Mouse (Mus musculus) hindbrain, embryonic 14.5 days (tissue): ENCODE results near the gene Hsfy2. TPM values are rescaled to one million over a fixed set of nuclear protein-coding genes. Genes with fewer than 3 reads are reported as not detected.

Source experiments
- ATAC-seq: fragments of 200-750 bp; cut with Nextera tagmentation; 2 replicates; pipeline ENCODE4 v1.8.0; 2017; ENCODE audit warnings: moderate number of reproducible peaks, mild to moderate bottlenecking, moderate TSS enrichment, moderate library complexity; ENCODE audit not compliant: low FRiP score
- DNase-seq: peaks from one replicate; pipeline ENCODE4 v3.0.0-alpha.2; 2015; ENCODE audit warnings: low spot score
- H3K27ac ChIP-seq: fragments of 300-500 bp; sonication (generic); 2 replicates; pipeline ENCODE4 v1.5.1; 2014; ENCODE audit warnings: mild to moderate bottlenecking, moderate library complexity
- H3K27me3 ChIP-seq: fragments of 300-500 bp; sonication (generic); 2 replicates; pipeline ENCODE4 v1.6.1; 2014; ENCODE audit warnings: mild to moderate bottlenecking, low read length, mixed read lengths; ENCODE audit not compliant: control insufficient read depth, insufficient read depth
- H3K36me3 ChIP-seq: fragments of 300-500 bp; sonication (generic); replicated peaks from 2 replicates; pipeline ENCODE4 v1.6.1; 2014; ENCODE audit not compliant: control insufficient read depth, insufficient read depth
- H3K4me1 ChIP-seq: fragments of 300-500 bp; sonication (generic); replicated peaks from 2 replicates; pipeline ENCODE4 v1.6.1; 2014; ENCODE audit warnings: antibody characterized with exemption, low read length, mixed read lengths; ENCODE audit not compliant: control insufficient read depth, insufficient read depth
- H3K4me2 ChIP-seq: fragments of 300-500 bp; sonication (generic); replicated peaks from 2 replicates; pipeline ENCODE4 v1.6.1; 2014; ENCODE audit warnings: mild to moderate bottlenecking, moderate library complexity
- H3K4me3 ChIP-seq: fragments of 300-500 bp; sonication (generic); replicated peaks from 2 replicates; pipeline ENCODE4 v1.5.1; 2014; ENCODE audit warnings: mild to moderate bottlenecking, low read length
- H3K9ac ChIP-seq: fragments of 300-500 bp; sonication (generic); 2 replicates; pipeline ENCODE4 v1.6.1; 2014
- H3K9me3 ChIP-seq: fragments of 300-500 bp; sonication (generic); 2 replicates; pipeline ENCODE4 v1.6.1; 2016; ENCODE audit warnings: low read length; ENCODE audit not compliant: control insufficient read depth
- WGBS: fragments of 180-500 bp; shearing (Covaris S2); extraction: QIAGEN DNeasy Blood & Tissue Kit; methylation state at CpG from one replicate; pipeline ENCODE4 v1.1.7; 2014; 5-methylcytosine and 5-hydroxymethylcytosine counted together
- polyA plus RNA-seq: library from polyadenylated mRNA; unstranded; fragments of >200 nt; fragmentation: Nextera tagmentation; extraction: Ambion mirVana; gene quantifications from 2 replicates; pipeline ENCODE4 v1.2.1, GENCODE M21; 2014

Gene Hsfy2
- not detected in 2 replicates for polyA plus RNA-seq

GRCm38 (mm10) chr1:56637335-56637734, at the start of gene Hsfy2:
TSS of gene Hsfy2 (minus strand) at chr1:56637435.
- ATAC-seq (no peak), DNase-seq (no peak)
- H3K27me3 ChIP-seq = no peaks in the 10 kb centered on the region
- H3K4me3 ChIP-seq = no peak within 1 kb of the TSS
- WGBS = 94% methylated on average over 2 of the region's 2 CpGs
- H3K9ac ChIP-seq = no peak within 1 kb of the TSS
- H3K27ac ChIP-seq = no peak within 1 kb of the TSS
- no peaks in the 10 kb centered on the region for H3K4me1 ChIP-seq
- H3K36me3 ChIP-seq = no peaks in the 10 kb centered on the region
- no peak within 1 kb of the TSS for H3K4me2 ChIP-seq
- no peaks in the 10 kb centered on the region for H3K9me3 ChIP-seq

DNA sequence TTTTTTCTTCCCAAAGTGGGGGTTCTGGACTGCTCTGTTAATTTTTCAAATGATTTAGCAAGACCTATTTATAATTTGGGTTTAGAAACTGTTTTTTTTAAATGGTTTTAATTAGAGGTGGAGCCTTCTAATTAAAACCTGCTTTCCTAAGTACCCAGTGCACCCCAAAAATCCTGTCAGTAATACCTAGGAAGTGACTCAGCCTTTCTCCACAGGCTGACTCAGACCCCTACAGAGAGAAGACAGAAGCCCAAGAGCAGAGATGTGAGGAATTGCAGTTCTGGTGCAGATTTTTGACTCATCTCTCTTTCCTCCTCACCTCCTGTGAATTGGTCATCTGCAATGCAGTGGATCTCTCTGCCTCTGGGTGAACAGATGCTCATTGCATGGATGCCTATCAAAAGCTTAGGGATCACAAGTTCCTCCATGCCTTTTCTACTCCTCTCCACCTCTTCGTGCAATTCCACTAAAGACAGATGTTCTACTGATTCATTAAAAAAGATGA, 47.9 kb upstream of the Hsfy2 start:
- 83% methylated on average over 1 of the region's 1 CpGs for WGBS

GRCm38 (mm10) chr1:56684512-56684911, 47.3 kb upstream of the Hsfy2 start:
- ATAC-seq (no peak), DNase-seq (no peak)
- no peak overlapping the region for H3K4me2 ChIP-seq
- H3K36me3 ChIP-seq = no peaks in the 10 kb centered on the region
- no peak overlapping the region for H3K4me3 ChIP-seq
- H3K27me3 ChIP-seq = no peaks in the 10 kb centered on the region
- H3K4me1 ChIP-seq = no peaks in the 10 kb centered on the region
- no peak overlapping the region for H3K27ac ChIP-seq
- H3K9me3 ChIP-seq = no peaks in the 10 kb centered on the region
- no peak overlapping the region for H3K9ac ChIP-seq

More for the DNA sequence above, 47.9 kb upstream of the Hsfy2 start:
- Histone ChIP-seq H3K27me3 (no peaks in the 10 kb centered on the region), H3K9ac (no peak overlapping the region), H3K36me3 (no peaks in the 10 kb centered on the region), H3K4me1 (no peaks in the 10 kb centered on the region), H3K27ac (no peak overlapping the region), H3K4me2 (no peak overlapping the region), H3K9me3 (no peaks in the 10 kb centered on the region), H3K4me3 (no peak overlapping the region)
- DNase-seq (no peak), ATAC-seq (no peak)

DNA sequence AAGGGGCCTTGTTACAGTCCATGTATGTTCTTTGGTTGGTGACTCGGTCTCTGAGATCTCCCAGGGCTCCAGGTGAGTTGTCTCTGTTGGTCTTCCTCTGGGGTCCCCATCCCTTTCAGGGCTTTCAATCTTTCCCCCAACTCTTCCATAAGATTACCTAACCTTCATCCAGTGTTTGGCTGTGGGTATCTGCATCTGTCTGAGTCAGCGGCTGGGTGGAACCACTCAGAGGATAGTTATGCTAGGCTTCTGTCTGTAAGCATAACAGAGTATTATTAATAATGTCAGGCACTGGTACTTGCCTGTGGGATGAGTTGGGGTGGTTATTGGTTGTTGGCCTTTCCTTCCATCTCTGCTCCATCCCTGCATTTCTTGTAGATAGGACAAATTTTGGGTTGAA, 44.0 kb upstream of the Hsfy2 start:
- Histone ChIP-seq H3K4me1 (no peaks in the 10 kb centered on the region), H3K4me2 (no peak overlapping the region), H3K36me3 (no peaks in the 10 kb centered on the region), H3K27me3 (no peaks in the 10 kb centered on the region), H3K9ac (no peak overlapping the region), H3K9me3 (no peaks in the 10 kb centered on the region), H3K4me3 (no peak overlapping the region), H3K27ac (no peak overlapping the region)
- ATAC-seq (no peak), DNase-seq (no peak)
- WGBS = 93% methylated on average over 2 of the region's 2 CpGs

DNA sequence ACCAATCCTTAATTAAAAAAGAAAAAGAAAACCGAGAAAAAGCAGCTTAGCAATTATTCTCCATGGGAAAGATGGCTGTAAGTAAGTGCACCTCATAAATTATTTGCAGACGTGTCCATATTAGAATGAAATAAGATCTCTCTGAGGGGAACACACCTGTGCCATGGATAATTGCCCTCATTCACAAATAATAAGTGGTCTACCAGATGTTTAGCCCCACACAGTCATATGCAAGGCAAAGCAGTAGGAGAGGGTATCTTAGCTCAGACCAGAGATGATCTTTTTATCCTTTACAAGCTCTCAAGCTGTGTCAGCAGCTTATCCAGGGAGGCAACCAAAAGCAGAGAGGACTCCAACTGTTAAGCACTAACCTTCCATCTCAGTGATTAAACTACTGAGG, 38.0 kb upstream of the Hsfy2 start:
- H3K27ac ChIP-seq = no peak overlapping the region
- ATAC-seq = no peak
- H3K4me3 ChIP-seq = no peak overlapping the region
- WGBS = 47% methylated on average over 2 of the region's 2 CpGs
- no peaks in the 10 kb centered on the region for H3K27me3 ChIP-seq
- no peaks in the 10 kb centered on the region for H3K36me3 ChIP-seq
- H3K9me3 ChIP-seq = no peaks in the 10 kb centered on the region
- H3K4me1 ChIP-seq = 0 out of 2 replicates have a peak, but pooled peaks cover 4% of the 10 kb centered on the region
- H3K4me2 ChIP-seq = no peak overlapping the region
- DNase-seq = no peak
- H3K9ac ChIP-seq = no peak overlapping the region

- ATAC-seq (no peak), DNase-seq (no peak)
- Histone ChIP-seq H3K4me3 (no peak overlapping the region), H3K36me3 (no peaks in the 10 kb centered on the region), H3K9ac (no peak overlapping the region), H3K27me3 (no peaks in the 10 kb centered on the region), H3K9me3 (no peaks in the 10 kb centered on the region), H3K4me2 (no peak overlapping the region), H3K4me1 (0 out of 2 replicates have a peak, but pooled peaks cover 4% of the 10 kb centered on the region), H3K27ac (no peak overlapping the region)
- WGBS = 91% methylated on average over 3 of the region's 3 CpGs
Observed at GRCm38 (mm10) chr1:56674601-56675000, 37.4 kb upstream of the Hsfy2 start.

DNA sequence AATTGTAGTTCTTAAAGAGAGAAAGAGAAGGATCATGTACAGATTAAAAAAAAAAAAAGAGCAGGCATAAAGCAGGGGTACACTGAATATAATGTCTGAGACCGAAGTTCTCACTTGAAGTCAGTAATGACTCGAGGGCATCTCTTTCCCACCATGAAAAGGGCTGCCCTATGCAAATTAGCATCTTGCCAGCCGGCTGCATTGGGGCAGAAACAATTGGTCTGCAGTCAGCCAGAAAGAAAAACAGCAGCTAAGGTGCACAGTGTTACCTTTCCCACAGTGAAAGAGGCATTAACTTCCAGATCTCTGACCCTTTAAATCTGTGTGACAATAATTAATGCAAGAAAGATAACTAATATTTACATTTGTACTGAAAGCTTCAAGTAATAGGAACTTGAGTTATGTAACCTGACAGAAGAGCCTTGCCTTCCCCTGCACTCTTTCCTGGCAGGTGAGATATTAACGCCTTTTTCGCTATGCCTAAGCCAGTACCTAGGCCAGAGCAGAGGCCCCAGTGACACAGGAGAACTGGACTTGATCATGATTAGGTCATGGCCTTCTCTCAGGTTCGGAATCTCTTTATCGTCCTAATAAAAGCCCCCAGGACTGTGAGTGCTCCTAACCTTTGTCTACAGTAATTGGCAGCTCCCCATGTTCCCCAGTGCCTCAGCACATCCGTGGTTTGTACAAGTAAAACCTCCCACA, 34.2 kb upstream of the Hsfy2 start:
- no peak overlapping the region for H3K9ac ChIP-seq
- H3K4me3 ChIP-seq = no peak overlapping the region
- DNase-seq (peak; percentile 28), ATAC-seq (no peak; the same call in 1 of the 2 replicates)
- H3K4me1 ChIP-seq = 0 out of 2 replicates have a peak, but pooled peaks cover 4% of the 10 kb centered on the region
- no peaks in the 10 kb centered on the region for H3K9me3 ChIP-seq
- H3K27me3 ChIP-seq = no peaks in the 10 kb centered on the region
- H3K4me2 ChIP-seq = no peak overlapping the region
- H3K27ac ChIP-seq = no peak overlapping the region
- H3K36me3 ChIP-seq = no peaks in the 10 kb centered on the region
- 43% methylated on average over 8 of the region's 8 CpGs for WGBS

GRCm38 (mm10) chr1:56670509-56670908, 33.3 kb upstream of the Hsfy2 start:
- H3K4me2 ChIP-seq = no peak overlapping the region
- 64% methylated on average over 5 of the region's 5 CpGs for WGBS
- no peak overlapping the region for H3K4me3 ChIP-seq
- H3K9me3 ChIP-seq = no peaks in the 10 kb centered on the region
- H3K9ac ChIP-seq = no peak overlapping the region
- no peak for DNase-seq
- H3K4me1 ChIP-seq = 0 out of 2 replicates have a peak, but pooled peaks cover 4% of the 10 kb centered on the region
- no peaks in the 10 kb centered on the region for H3K36me3 ChIP-seq
- no peak overlapping the region for H3K27ac ChIP-seq
- H3K27me3 ChIP-seq = no peaks in the 10 kb centered on the region
- ATAC-seq = no peak

DNA sequence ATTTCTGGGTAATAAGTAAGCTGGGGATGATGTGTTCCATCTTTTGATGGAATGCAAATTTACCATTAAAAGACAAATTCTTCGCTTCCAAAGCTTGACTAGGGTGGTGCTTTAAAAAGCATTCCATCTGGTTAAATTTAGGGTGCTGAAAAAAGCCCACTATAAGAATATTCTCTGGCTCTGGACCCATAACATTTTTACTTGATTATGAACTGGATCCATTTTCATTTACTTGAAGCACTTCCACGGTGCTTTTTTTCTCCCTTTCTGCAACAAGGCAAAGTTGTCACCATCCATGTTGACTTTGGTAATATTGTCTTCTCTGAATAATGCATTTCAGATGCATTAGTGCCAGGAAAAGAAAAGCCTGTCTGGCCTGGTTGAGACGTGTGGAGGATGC, 27.4 kb upstream of the Hsfy2 start:
- H3K4me2 ChIP-seq = no peak overlapping the region
- no peak overlapping the region for H3K9ac ChIP-seq
- H3K9me3 ChIP-seq = no peaks in the 10 kb centered on the region
- no peaks in the 10 kb centered on the region for H3K36me3 ChIP-seq
- no peak overlapping the region for H3K27ac ChIP-seq
- no peaks in the 10 kb centered on the region for H3K27me3 ChIP-seq
- DNase-seq = no peak
- no peak for ATAC-seq
- WGBS = 80% methylated on average over 3 of the region's 3 CpGs
- no peaks in the 10 kb centered on the region for H3K4me1 ChIP-seq
- no peak overlapping the region for H3K4me3 ChIP-seq
